Mouse (Mus musculus) G1E (cell line): ENCODE measurements around the gene Tns2.

ENCODE experiments used
- CTCF ChIP-seq: IDR thresholded peaks from 2 replicates; pipeline ENCODE4 v1.5.1; 2012; ENCODE audit warnings: low read depth, low read length, inconsistent platforms, mixed read lengths
- GATA1 ChIP-seq: IDR thresholded peaks from 2 replicates; pipeline ENCODE4 v1.6.1; 2012; ENCODE audit warnings: borderline replicate concordance, low read length, inconsistent platforms, mixed read lengths
- GATA2 ChIP-seq: IDR thresholded peaks from 2 replicates; pipeline ENCODE4 v1.6.1; 2012; ENCODE audit warnings: low read depth, low read length, inconsistent platforms, borderline replicate concordance

DNA sequence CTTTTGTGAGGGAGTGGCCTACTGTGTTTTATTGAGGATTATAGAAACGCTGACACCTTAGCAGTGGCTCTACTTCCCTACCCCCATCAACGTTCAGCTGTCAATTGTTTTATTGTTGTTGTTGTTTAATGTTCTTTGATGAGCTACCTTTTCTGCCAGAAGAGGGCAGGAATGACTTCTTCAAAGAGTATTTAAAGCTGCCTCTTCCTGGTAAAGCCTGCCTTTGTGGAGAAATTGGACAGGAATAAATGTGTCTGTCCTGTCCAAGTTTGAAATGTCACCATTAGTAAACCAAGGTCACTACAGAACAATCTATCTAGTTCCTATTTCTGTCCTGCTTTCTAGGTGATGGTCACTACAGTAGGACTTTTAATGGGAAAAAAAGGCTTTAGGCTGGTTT, 6.1 kb upstream of the Tns2 start:
- TF ChIP-seq CTCF (no peak), GATA2 (no peak), GATA1 (no peak)
